Mouse (Mus musculus) heart, postnatal 0 days (tissue): ENCODE results near the gene Kdm4b. TPM values are rescaled to one million over a fixed set of nuclear protein-coding genes. Genes with fewer than 3 reads are reported as not detected.

Source experiments
- ATAC-seq: fragments of 200-750 bp; cut with Nextera tagmentation; 2 replicates; pipeline ENCODE4 v1.8.0; 2017; ENCODE audit warnings: low read depth, moderate number of reproducible peaks, moderate library complexity; ENCODE audit not compliant: insufficient read depth
- DNase-seq: peaks from one replicate; pipeline ENCODE4 v3.0.0-alpha.2; 2016; ENCODE audit warnings: low spot score
- H3K27ac ChIP-seq: fragments of 300-500 bp; sonication (generic); 2 replicates; pipeline ENCODE4 v1.5.1; 2014; ENCODE audit warnings: low read depth, mild to moderate bottlenecking
- H3K27me3 ChIP-seq: fragments of 300-500 bp; sonication (generic); 2 replicates; pipeline ENCODE4 v1.6.1; 2014; ENCODE audit warnings: low read length, mixed read lengths; ENCODE audit not compliant: control insufficient read depth, insufficient read depth
- H3K36me3 ChIP-seq: fragments of 300-500 bp; sonication (generic); replicated peaks from 2 replicates; pipeline ENCODE4 v1.6.1; 2014; ENCODE audit warnings: low read length, mixed read lengths; ENCODE audit not compliant: control insufficient read depth, insufficient read depth
- H3K4me1 ChIP-seq: fragments of 300-500 bp; sonication (generic); 2 replicates; pipeline ENCODE4 v1.6.1; 2014; ENCODE audit warnings: antibody characterized with exemption; ENCODE audit not compliant: control insufficient read depth, insufficient read depth
- H3K4me2 ChIP-seq: fragments of 300-500 bp; sonication (generic); 2 replicates; pipeline ENCODE4 v1.6.1; 2014; ENCODE audit warnings: low read depth, mild to moderate bottlenecking, low read length, moderate library complexity
- H3K4me3 ChIP-seq: fragments of 300-500 bp; sonication (generic); 2 replicates; pipeline ENCODE4 v1.5.1; 2014; ENCODE audit warnings: low read depth, low read length
- H3K9ac ChIP-seq: fragments of 300-500 bp; sonication (generic); replicated peaks from 2 replicates; pipeline ENCODE4 v1.6.1; 2014; ENCODE audit warnings: low read depth, low read length, mixed read lengths
- H3K9me3 ChIP-seq: fragments of 300-500 bp; sonication (generic); replicated peaks from 2 replicates; pipeline ENCODE4 v1.6.1; 2016; ENCODE audit warnings: low read length; ENCODE audit not compliant: control insufficient read depth
- CTCF ChIP-seq: IDR thresholded peaks from 2 replicates; pipeline ENCODE4 v1.5.1; 2016; ENCODE audit warnings: antibody characterized with exemption, control low read depth, low read depth
- EP300 ChIP-seq: IDR thresholded peaks from 2 replicates; pipeline ENCODE4 v1.6.1; 2016; ENCODE audit warnings: antibody characterized with exemption, low read depth
- WGBS: fragments of 180-500 bp; shearing (Covaris S2); extraction: QIAGEN DNeasy Blood & Tissue Kit; methylation state at CpG from one replicate; pipeline ENCODE4 v1.1.7; 2014; 5-methylcytosine and 5-hydroxymethylcytosine counted together
- polyA plus RNA-seq: library from polyadenylated mRNA; unstranded; fragments of >200 nt; fragmentation: Nextera tagmentation; extraction: Ambion mirVana; gene quantifications from 2 replicates; pipeline ENCODE4 v1.2.1, GENCODE M21; 2015
- total RNA-seq: library from RNA; depleted of rRNA; stranded (reverse); fragments of >200 nt; gene quantifications from 2 replicates; pipeline ENCODE4 v1.2.3, GENCODE M21; 2014; ENCODE audit warnings: low replicate concordance

Gene Kdm4b
- total and polyA plus RNA-seq, 2 experiments from 2014 or later: 17.7 to 61.8 TPM

GRCm38 (mm10) chr17:56411437-56411836 lies 85.6 kb downstream of the Kdm4b start:
- Histone ChIP-seq H3K9me3 (no peaks in the 10 kb centered on the region), H3K4me1 (peaks cover 18% of the 10 kb centered on the region), H3K27me3 (no peaks in the 10 kb centered on the region), H3K4me2 (no peak overlapping the region), H3K4me3 (no peak overlapping the region), H3K27ac (no peak overlapping the region), H3K9ac (no peak overlapping the region), H3K36me3 (peaks cover 54% of the 10 kb centered on the region)
- DNase-seq (no peak), ATAC-seq (no peak)
- WGBS: 94% methylated on average over 7 of the region's 7 CpGs
- TF ChIP-seq CTCF (no peak), EP300 (no peak)

GRCm38 (mm10) chr17:56413113-56413512 lies 87.3 kb downstream of the Kdm4b start:
- H3K27me3 ChIP-seq: no peaks in the 10 kb centered on the region
- DNase-seq (no peak), ATAC-seq (no peak)
- peaks cover 5% of the 10 kb centered on the region; the same call in 1 of the 2 replicates for H3K4me1 ChIP-seq
- H3K4me3 ChIP-seq: no peak overlapping the region
- no peak overlapping the region for H3K27ac ChIP-seq
- H3K9ac ChIP-seq: no peak overlapping the region
- 77% methylated on average over 13 of the region's 13 CpGs for WGBS
- peaks cover 66% of the 10 kb centered on the region for H3K36me3 ChIP-seq
- TF ChIP-seq CTCF: no peak
- no peak for TF ChIP-seq EP300
- no peak overlapping the region for H3K4me2 ChIP-seq
- no peaks in the 10 kb centered on the region for H3K9me3 ChIP-seq

DNA sequence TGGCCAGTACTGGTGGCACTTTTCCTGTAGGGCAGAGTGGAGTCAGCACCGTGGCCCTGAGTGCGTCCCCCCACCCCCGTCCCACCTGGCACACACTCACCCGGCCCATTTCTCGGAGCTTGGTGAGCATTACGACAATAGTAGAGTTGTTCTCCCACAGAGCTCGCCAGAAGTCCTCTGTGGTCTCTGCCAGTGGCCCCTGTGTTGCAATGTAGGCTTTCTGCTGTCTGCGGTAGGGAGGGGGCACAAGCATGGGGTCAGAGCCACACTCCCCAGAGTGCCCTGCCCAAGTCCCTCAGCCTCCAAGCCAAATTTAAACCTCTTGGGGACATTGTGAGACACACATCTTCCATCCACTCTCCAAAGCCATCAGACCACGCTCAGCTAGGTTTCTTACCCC lies 88.9 kb downstream of the Kdm4b start:
- Histone ChIP-seq H3K4me3 (no peak overlapping the region), H3K4me2 (no peak overlapping the region), H3K36me3 (peaks cover 83% of the 10 kb centered on the region), H3K27me3 (no peaks in the 10 kb centered on the region), H3K4me1 (no peaks in the 10 kb centered on the region), H3K9ac (no peak overlapping the region), H3K9me3 (no peaks in the 10 kb centered on the region), H3K27ac (no peak overlapping the region)
- 95% methylated on average over 9 of the region's 9 CpGs for WGBS
- no peak for ATAC-seq
- DNase-seq: no peak
- no peak for TF ChIP-seq EP300
- no peak for TF ChIP-seq CTCF

- peaks cover 91% of the 10 kb centered on the region for H3K36me3 ChIP-seq
- no peaks in the 10 kb centered on the region for H3K4me1 ChIP-seq
- no peak for TF ChIP-seq CTCF
- TF ChIP-seq EP300: no peak
- H3K9me3 ChIP-seq: no peaks in the 10 kb centered on the region
- no peak overlapping the region for H3K4me3 ChIP-seq
- ATAC-seq (peak; percentile 42; the same call in 1 of the 2 replicates), DNase-seq (no peak)
- no peaks in the 10 kb centered on the region for H3K27me3 ChIP-seq
- no peak overlapping the region for H3K9ac ChIP-seq
- no peak overlapping the region for H3K4me2 ChIP-seq
- 48% methylated on average over 12 of the region's 12 CpGs for WGBS
- H3K27ac ChIP-seq: no peak overlapping the region
These were observed 92.4 kb downstream of the Kdm4b start for GRCm38 (mm10) chr17:56418304-56418703.

DNA sequence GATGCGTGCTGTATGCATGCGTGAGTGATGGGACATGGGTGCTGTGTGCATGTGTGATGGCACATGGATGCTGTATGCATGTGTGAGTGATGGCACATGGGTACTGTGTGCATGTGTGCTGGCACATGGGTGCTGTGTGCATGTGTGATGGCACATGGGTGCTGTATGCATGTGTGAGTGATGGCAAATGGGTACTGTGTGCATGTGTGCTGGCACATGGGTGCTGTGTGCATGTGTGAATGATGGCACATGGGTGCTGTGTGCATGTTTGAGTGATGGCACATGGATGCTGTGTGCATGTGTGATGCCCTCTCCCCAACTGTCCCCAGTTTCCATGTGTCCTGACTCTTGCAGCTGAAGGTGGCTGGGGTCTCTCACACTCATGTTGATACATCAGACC lies 94.2 kb downstream of the Kdm4b start:
- Histone ChIP-seq H3K27ac (no peak overlapping the region), H3K4me3 (no peak overlapping the region), H3K36me3 (peaks cover 83% of the 10 kb centered on the region), H3K4me2 (no peak overlapping the region), H3K27me3 (no peaks in the 10 kb centered on the region), H3K9ac (no peak overlapping the region), H3K4me1 (no peaks in the 10 kb centered on the region), H3K9me3 (no peaks in the 10 kb centered on the region)
- WGBS: 98% methylated on average over 2 of the region's 2 CpGs
- ATAC-seq: no peak
- no peak for TF ChIP-seq CTCF
- no peak for TF ChIP-seq EP300
- DNase-seq: no peak
